ENCODE assay signal across 8 mouse cellular contexts in the genomic region with DNA sequence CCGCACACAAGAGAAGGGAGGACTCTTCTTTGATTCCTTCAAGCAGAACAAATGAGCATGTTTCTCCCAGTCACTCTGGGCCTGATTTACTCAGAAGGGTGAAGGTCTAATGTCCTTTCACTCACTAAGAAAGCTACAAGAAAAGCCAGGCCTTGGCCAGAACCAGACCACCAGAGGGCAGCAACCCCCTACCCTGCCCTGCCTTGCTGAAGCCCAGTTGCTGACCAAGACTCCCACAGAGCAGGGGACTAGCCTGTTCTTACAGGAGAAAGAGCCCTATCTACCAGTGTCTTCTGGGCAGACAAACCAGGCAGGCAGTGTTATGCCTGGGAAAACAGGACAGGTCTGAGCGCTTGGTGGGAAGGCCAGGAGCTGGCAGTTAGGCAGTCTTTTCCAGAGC. TPM values are rescaled to one million over a fixed set of nuclear protein-coding genes. Genes with fewer than 3 reads are reported as not detected.
A peak's percentile ranks its signal among the peaks of the same experiment; 100 is the strongest.
DNase-seq lines count a peak whose midpoint lies in the region; ATAC-seq and TF ChIP-seq lines count a peak whose summit lies in the region.

No protein-coding gene starts in this region.

- H3K4me2 ChIP-seq in limb, embryonic 12.5 days: no peak overlapping the region
- H3K4me2 ChIP-seq in midbrain, embryonic 15.5 days: no peak overlapping the region

- no peak overlapping the region for H3K27ac ChIP-seq in cerebellum, adult 2 months (ENCODE audit: insufficient read depth, low read length)
- peak overlapping the region; percentile 51; the same call in 1 of the 2 replicates for H3K27ac ChIP-seq in limb, embryonic 12.5 days
- H3K27ac ChIP-seq in midbrain, embryonic 15.5 days: no peak overlapping the region

- no peaks in the 10 kb centered on the region for H3K27me3 ChIP-seq in cerebellum, adult 2 months (ENCODE audit: control insufficient read depth, insufficient read depth, low read length)
- no peaks in the 10 kb centered on the region for H3K27me3 ChIP-seq in limb, embryonic 12.5 days
- no peaks in the 10 kb centered on the region for H3K27me3 ChIP-seq in midbrain, embryonic 15.5 days (replicated peaks)

- 57% methylated on average over 2 of the region's 2 CpGs for WGBS in cerebellum, adult 2 months
- WGBS in limb, embryonic 12.5 days: 39% methylated on average over 2 of the region's 2 CpGs
- WGBS in midbrain, embryonic 15.5 days: 20% methylated on average over 2 of the region's 2 CpGs

- H3K9ac ChIP-seq in limb, embryonic 12.5 days (replicated peaks): no peak overlapping the region
- H3K9ac ChIP-seq in midbrain, embryonic 15.5 days: no peak overlapping the region

- no peak for ATAC-seq in limb, embryonic 12.5 days (ENCODE audit: insufficient number of reproducible peaks, insufficient read depth, low FRiP score, low TSS enrichment, low read depth)
- 0 out of 2 replicates have a peak, but pooled peaks have one; percentile 25 for ATAC-seq in midbrain, embryonic 15.5 days (replicated peaks)

- TF ChIP-seq POLR2A in cerebellum, adult 2 months (IDR thresholded peaks at IDR 0.05; ENCODE audit: borderline replicate concordance, insufficient read depth, low read length): no peak

- H3K4me1 ChIP-seq in cerebellum, adult 2 months (ENCODE audit: control insufficient read depth, insufficient read depth, low read length): no peaks in the 10 kb centered on the region
- H3K4me1 ChIP-seq in limb, embryonic 12.5 days (replicated peaks): peaks cover 26% of the 10 kb centered on the region
- no peaks in the 10 kb centered on the region; the same call in 1 of the 2 replicates for H3K4me1 ChIP-seq in midbrain, embryonic 15.5 days

- intact Hi-C loops in heart, postnatal 14 days (cut with DNase I): loop anchor here (1.0 kb wide), 1 partner anchor 48 kb away; no protein-coding TSS in a partner anchor

- H3K9me3 ChIP-seq in limb, embryonic 12.5 days: no peaks in the 10 kb centered on the region
- no peaks in the 10 kb centered on the region for H3K9me3 ChIP-seq in midbrain, embryonic 15.5 days

- peak; percentile 25; the same call in 1 of the 2 replicates for TF ChIP-seq CTCF in cerebellum, adult 2 months (IDR thresholded peaks at IDR 0.05; ENCODE audit: borderline replicate concordance, insufficient read depth, low read depth, low read length)

- no peak overlapping the region for H3K4me3 ChIP-seq in cerebellum, adult 2 months (replicated peaks; ENCODE audit: insufficient read depth, low read depth, low read length)
- no peak overlapping the region for H3K4me3 ChIP-seq in limb, embryonic 12.5 days (replicated peaks)
- H3K4me3 ChIP-seq in midbrain, embryonic 15.5 days: no peak overlapping the region

- H3K36me3 ChIP-seq in limb, embryonic 12.5 days: peaks cover 7% of the 10 kb centered on the region
- H3K36me3 ChIP-seq in midbrain, embryonic 15.5 days (replicated peaks): no peaks in the 10 kb centered on the region; the same call in 1 of the 2 replicates

- no peak for DNase-seq in cerebellum, adult 2 months
- no peak for DNase-seq in cerebellum, adult 9-10 months
- DNase-seq in B cell, adult 2 months: peak; percentile 40
- DNase-seq in embryo, embryonic 11.5 days (ENCODE audit: low read depth, low spot score): peak; percentile 61
- DNase-seq in heart, postnatal 14 days: peak; percentile 75 to 80
- DNase-seq in frontal cortex, postnatal 36 days (ENCODE audit: low spot score in 2 of 2): no peak

RNA-seq across cellular contexts. Expression of gene Zdhhc1, which starts 12.3 kb away (rescaled TPM):
- 64.7 and 67.9 TPM in 2 replicates for polyA plus RNA-seq in cerebellum, adult 2 months (2012; rRNA removed)
- 10 to 100 TPM; 14.9 to 16.3 TPM for total RNA-seq in heart, postnatal 14 days (2021)
- polyA plus RNA-seq in limb, embryonic 12.5 days (2016; fragmentation: Nextera tagmentation; extraction: Ambion mirVana): 34.8 and 36.9 TPM in 2 replicates
- polyA plus RNA-seq in midbrain, embryonic 15.5 days (2015; fragmentation: Nextera tagmentation; extraction: Ambion mirVana): 36.5 and 39.9 TPM in 2 replicates

RNA-seq across cellular contexts. Expression of gene Tppp3, which starts 13.1 kb away (rescaled TPM):
- 286 and 297 TPM in 2 replicates for polyA plus RNA-seq in cerebellum, adult 2 months (2012; rRNA removed)
- total RNA-seq in heart, postnatal 14 days (2021): 10 to 100 TPM; 47.7 to 50.1 TPM
- 25.3 and 28.9 TPM in 2 replicates for polyA plus RNA-seq in limb, embryonic 12.5 days (2016; fragmentation: Nextera tagmentation; extraction: Ambion mirVana)
- 125 and 127 TPM in 2 replicates for polyA plus RNA-seq in midbrain, embryonic 15.5 days (2015; fragmentation: Nextera tagmentation; extraction: Ambion mirVana)

RNA-seq across cellular contexts. Expression of gene Hsd11b2, which starts 34.2 kb away (rescaled TPM):
- 0.08 TPM in 1 of 2 replicates, not detected in the other for polyA plus RNA-seq in cerebellum, adult 2 months (2012; rRNA removed)
- 1 to 10 TPM in 1 of 2 experiments, under 1 TPM in 1; 0.53 to 1.0 TPM for total RNA-seq in heart, postnatal 14 days (2021)
- polyA plus RNA-seq in limb, embryonic 12.5 days (2016; fragmentation: Nextera tagmentation; extraction: Ambion mirVana): 28.2 and 30.6 TPM in 2 replicates
- polyA plus RNA-seq in midbrain, embryonic 15.5 days (2015; fragmentation: Nextera tagmentation; extraction: Ambion mirVana): 4.7 and 4.9 TPM in 2 replicates

Comparison
In these comparisons a context has a peak if more than half of its experiments do, and no peak if none do; other contexts are left out.
1. DNase-seq: peak in B cell, adult 2 months (2 of 2), embryo, embryonic 11.5 days (single experiment) and heart, postnatal 14 days (2 of 2); none in cerebellum, adult 2 months (0 of 2), cerebellum, adult 9-10 months (single experiment) and frontal cortex, postnatal 36 days (0 of 2).